Mouse (Mus musculus) mature B cell (primary cell): ENCODE measurements around the gene Efl1.
"Not testable (repeated sequence)": the region's sequence is repeated elsewhere in the genome, so short reads cannot be mapped to it uniquely, and the experiment has no call there.

Experiments used
- in situ Hi-C: fragments of 300-500 bp; cut with MboI; formaldehyde crosslinking; loops from 2 replicates; pipeline ENCODE4 v1.14.3; 2019

Gene Efl1

GRCm38 (mm10) chr7:82758521-82758920 lies 110.1 kb downstream of the Efl1 start:
- in situ Hi-C loops: no loop called here

GRCm38 (mm10) chr7:82759091-82759490 lies 110.7 kb downstream of the Efl1 start:
- in situ Hi-C loops: no loop called here

- in situ Hi-C loops: no loop called here
These were observed 116.5 kb downstream of the Efl1 start for GRCm38 (mm10) chr7:82764951-82765350.

- in situ Hi-C loops: no loop called here
These were observed 118.2 kb downstream of the Efl1 start for GRCm38 (mm10) chr7:82766623-82767022.

- in situ Hi-C loops: no loop called here
These were observed 121.8 kb downstream of the Efl1 start for GRCm38 (mm10) chr7:82770207-82770606.

GRCm38 (mm10) chr7:82770957-82771660 lies 122.7 kb downstream of the Efl1 start:
- in situ Hi-C loops: not testable (repeated sequence)

- in situ Hi-C loops: not testable (repeated sequence)
These were observed 123.2 kb downstream of the Efl1 start for GRCm38 (mm10) chr7:82771661-82772021.

- in situ Hi-C loops: no loop called here
These were observed 124.1 kb downstream of the Efl1 start for GRCm38 (mm10) chr7:82772481-82772880.

GRCm38 (mm10) chr7:82773150-82773549 lies 124.7 kb downstream of the Efl1 start:
- in situ Hi-C loops: no loop called here

- in situ Hi-C loops: no loop called here
These were observed 125.5 kb downstream of the Efl1 start for GRCm38 (mm10) chr7:82773884-82774283.

GRCm38 (mm10) chr7:82775090-82775489 lies 126.7 kb downstream of the Efl1 start:
- in situ Hi-C loops: no loop called here

GRCm38 (mm10) chr7:82783071-82783470 lies 134.7 kb downstream of the Efl1 start:
- in situ Hi-C loops: no loop called here

- in situ Hi-C loops: no loop called here
These were observed 135.3 kb downstream of the Efl1 start for GRCm38 (mm10) chr7:82783693-82784092.

GRCm38 (mm10) chr7:82785335-82785934 lies 137.0 kb downstream of the Efl1 start:
- in situ Hi-C loops: no loop called here

GRCm38 (mm10) chr7:82785970-82786647 lies 137.7 kb downstream of the Efl1 start:
- in situ Hi-C loops: no loop called here

- in situ Hi-C loops: no loop called here
These were observed 144.2 kb downstream of the Efl1 start for GRCm38 (mm10) chr7:82792644-82793043.

GRCm38 (mm10) chr7:82793111-82793510 lies 144.7 kb downstream of the Efl1 start:
- in situ Hi-C loops: no loop called here

GRCm38 (mm10) chr7:82794542-82794941 lies 146.1 kb downstream of the Efl1 start:
- in situ Hi-C loops: no loop called here

- in situ Hi-C loops: no loop called here
These were observed 153.8 kb downstream of the Efl1 start for GRCm38 (mm10) chr7:82802206-82802605.

- in situ Hi-C loops: no loop called here
These were observed 159.8 kb downstream of the Efl1 start for GRCm38 (mm10) chr7:82808257-82808656.

- in situ Hi-C loops: no loop called here
These were observed 160.7 kb downstream of the Efl1 start for GRCm38 (mm10) chr7:82809126-82809525.

- in situ Hi-C loops: no loop called here
These were observed 162.4 kb downstream of the Efl1 start for GRCm38 (mm10) chr7:82810799-82811139.

- in situ Hi-C loops: no loop called here
These were observed 162.9 kb downstream of the Efl1 start for GRCm38 (mm10) chr7:82811140-82811851.
